Mouse (Mus musculus) liver, embryonic 15.5 days (tissue): ENCODE results near the gene Cyp4a14. TPM values are rescaled to one million over a fixed set of nuclear protein-coding genes. Genes with fewer than 3 reads are reported as not detected.

Experiments used
- polyA plus RNA-seq: library from polyadenylated mRNA; unstranded; fragments of >200 nt; fragmentation: Nextera tagmentation; extraction: Ambion mirVana; gene quantifications from 2 replicates; pipeline ENCODE4 v1.2.1, GENCODE M21; 2015

The Cyp4a14 gene
- polyA plus RNA-seq, 1 experiment from 2014 or later = not detected

Other genes with a start within 250 kb of the Cyp4a14 start
- 0.03 TPM in 1 of 2 replicates, not detected in the other for gene Cyp4a12a, start 197.1 kb downstream of the Cyp4a14 start, polyA plus RNA-seq
- not detected in 2 replicates for gene Cyp4a12b, start 84.5 kb downstream of the Cyp4a14 start, polyA plus RNA-seq
- not detected in 2 replicates for gene Cyp4a30b, start 43.5 kb downstream of the Cyp4a14 start, polyA plus RNA-seq
- not detected in 2 replicates for gene Cyp4a10, start 22.1 kb upstream of the Cyp4a14 start, polyA plus RNA-seq
- gene Cyp4a31, start 67.5 kb upstream of the Cyp4a14 start, polyA plus RNA-seq = 0.32 and 1.1 TPM in 2 replicates
- gene Cyp4a32, start 104.8 kb upstream of the Cyp4a14 start, polyA plus RNA-seq = not detected in 2 replicates
- 3.7 and 3.8 TPM in 2 replicates for gene Cyp4b1, start 151.6 kb upstream of the Cyp4a14 start, polyA plus RNA-seq
- gene Efcab14, start 241.6 kb upstream of the Cyp4a14 start, polyA plus RNA-seq = 10.3 and 10.7 TPM in 2 replicates